Mouse (Mus musculus): ENCODE results near the gene Ace3.

Ace3 gene

DNA sequence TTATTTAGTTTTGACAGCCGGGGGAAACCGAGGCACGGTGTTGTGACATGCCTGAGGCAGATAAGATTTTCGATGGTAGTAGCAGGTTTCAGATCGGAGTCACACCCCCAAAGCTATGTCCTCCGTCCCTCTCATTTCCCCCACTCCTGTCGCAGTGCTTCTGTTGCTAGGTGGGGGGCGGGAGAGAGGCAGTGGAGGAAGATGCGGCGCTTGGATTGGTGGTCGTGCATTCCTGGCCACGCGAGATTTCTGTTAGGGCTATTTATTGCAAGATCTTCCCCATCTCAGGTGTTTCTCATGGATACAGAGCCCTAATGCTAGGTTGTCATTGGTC lies 42.9 kb downstream of the Ace3 start:
- DNase-seq (ENCODE audit: low spot score in 2 of 2) = peak; percentile 69 to 73

DNA sequence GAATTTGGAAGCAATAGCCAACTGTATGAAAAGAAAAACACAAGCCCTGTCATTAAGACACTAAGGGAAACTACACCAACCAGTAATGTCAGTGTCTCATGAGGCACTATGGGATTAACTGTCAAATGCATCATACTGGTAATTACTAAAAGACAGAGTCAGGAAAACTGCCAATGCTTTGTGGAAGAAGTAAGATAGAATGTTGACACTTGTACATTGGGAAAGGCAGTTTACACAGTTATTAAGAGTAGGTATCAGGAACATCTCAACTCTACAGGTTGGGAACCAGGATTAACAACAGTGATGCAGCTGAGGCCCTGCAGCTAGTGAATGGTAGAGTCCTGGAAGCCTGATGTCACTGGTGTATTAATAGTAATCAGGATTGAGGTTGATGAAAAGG lies 49.9 kb downstream of the Ace3 start:
- no peak for DNase-seq (ENCODE audit: low spot score in 2 of 2)

DNA sequence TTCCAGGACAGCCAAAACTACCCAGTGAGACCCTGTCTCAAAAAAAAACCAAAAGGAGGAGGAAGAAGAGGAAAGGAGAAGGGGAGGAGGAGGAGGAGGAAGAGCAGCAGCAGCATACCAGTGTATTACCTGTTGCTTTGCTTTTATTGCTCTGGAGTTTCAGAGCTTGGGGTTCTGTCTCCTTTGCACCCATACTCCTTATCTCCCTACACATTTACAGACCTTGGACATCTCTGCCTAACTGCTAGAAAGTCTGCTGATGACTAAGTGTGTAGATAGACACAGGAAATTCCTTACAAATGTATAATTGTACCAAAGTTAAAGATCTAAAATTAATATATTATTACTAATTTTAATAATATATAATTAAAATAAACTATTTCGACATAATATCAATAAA lies 50.8 kb downstream of the Ace3 start:
- no peak for DNase-seq (ENCODE audit: low spot score in 2 of 2)

DNA sequence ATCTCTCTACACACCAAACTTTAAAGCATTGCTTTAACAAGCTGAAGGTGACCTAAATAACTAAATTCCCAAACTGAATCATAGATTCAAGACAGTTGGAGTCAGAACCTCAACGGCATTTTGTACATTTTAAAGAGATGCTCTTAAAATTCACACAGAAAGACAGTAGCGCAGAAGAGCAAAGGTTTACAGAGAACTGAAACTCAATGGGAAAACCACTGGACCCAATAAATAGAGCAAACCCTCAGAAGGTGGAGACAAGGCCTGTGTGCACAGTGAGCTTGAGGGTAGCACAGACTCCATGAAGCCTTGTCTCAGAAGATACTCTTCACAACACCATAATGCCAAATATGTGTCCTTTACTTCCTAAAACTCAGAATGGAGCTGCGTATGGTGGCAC lies 51.3 kb downstream of the Ace3 start:
- no peak for DNase-seq (ENCODE audit: low spot score in 2 of 2)

DNA sequence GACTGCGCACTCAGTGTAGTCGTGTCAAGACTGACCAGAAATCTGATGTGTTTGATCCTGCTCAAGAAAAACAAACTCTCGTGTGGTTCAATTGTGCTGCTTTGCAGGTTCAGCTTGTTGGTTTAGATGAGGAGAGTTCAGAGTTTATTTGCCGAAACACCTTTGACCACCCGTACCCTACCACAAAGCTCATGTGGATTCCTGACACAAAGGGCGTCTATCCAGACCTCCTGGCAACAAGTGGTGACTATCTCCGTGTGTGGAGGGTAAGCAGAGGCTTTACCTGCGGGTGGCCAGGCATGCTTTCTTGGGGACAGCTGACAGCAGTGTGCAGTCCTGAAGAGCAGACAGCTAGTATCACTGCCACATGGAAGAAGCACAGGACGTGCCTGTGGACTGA lies 52.1 kb downstream of the Ace3 start:
- DNase-seq (ENCODE audit: low spot score in 2 of 2) = no peak

DNA sequence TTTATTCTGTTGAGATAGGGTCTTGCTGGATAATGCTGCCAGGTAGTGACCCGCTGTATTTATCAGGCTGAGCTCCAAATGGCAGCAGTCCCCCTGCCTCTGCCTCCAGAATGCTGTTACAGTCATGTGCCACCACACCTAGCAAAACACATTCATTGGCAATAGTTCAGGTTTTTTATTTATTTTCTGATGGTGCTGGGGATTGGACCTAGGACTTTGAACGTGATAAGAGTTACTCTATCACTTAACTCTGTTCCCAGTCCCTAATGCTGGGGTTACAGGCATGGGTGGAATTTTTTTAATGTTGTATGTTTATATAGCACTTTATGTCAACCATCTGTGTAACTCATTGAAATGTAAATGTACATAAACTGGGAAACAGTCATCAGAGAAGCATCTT lies 59.4 kb downstream of the Ace3 start:
- no peak for DNase-seq (ENCODE audit: low spot score in 2 of 2)

DNA sequence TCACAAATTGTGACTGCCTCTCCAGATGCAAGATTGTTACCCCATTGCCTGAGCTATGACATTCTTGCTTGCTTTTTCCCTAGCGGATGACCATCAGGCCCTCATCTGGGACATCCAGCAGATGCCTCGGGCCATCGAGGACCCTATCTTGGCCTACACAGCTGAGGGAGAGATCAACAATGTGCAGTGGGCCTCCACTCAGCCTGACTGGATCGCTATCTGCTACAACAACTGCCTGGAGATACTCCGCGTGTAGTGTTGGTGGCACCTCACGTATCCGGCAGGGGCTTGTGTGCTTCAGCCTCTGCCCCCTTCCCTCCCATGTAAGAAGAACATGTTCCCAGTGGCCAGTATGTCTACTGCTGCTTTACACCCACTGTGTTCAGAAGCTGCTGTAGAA lies 60.1 kb downstream of the Ace3 start:
- DNase-seq (ENCODE audit: low spot score in 2 of 2) = no peak

All from right cerebral cortex, adult 2 months (tissue).